Mouse (Mus musculus) E14TG2a.4 (cell line): ENCODE measurements around the gene Slc22a20.

Experiments
- H3K27me3 ChIP-seq: 2 replicates; pipeline ENCODE4 v1.6.1; 2014; ENCODE audit warnings: low read length, control low read depth; ENCODE audit not compliant: insufficient read depth
- H3K36me3 ChIP-seq: 2 replicates; pipeline ENCODE4 v1.6.1; 2014; ENCODE audit warnings: low read length, control low read depth; ENCODE audit not compliant: insufficient read depth
- H3K4me1 ChIP-seq: replicated peaks from 2 replicates; pipeline ENCODE4 v1.6.1; 2014; ENCODE audit warnings: low read depth, low read length, control low read depth
- H3K4me3 ChIP-seq: replicated peaks from 2 replicates; pipeline ENCODE4 v1.5.1; 2014; ENCODE audit warnings: mild to moderate bottlenecking, low read length
- H3K9me3 ChIP-seq: 2 replicates; pipeline ENCODE4 v1.6.1; 2014; ENCODE audit warnings: low read length, control low read depth
- CTCF ChIP-seq: conservative IDR thresholded peaks from 2 replicates; pipeline ENCODE4 v1.5.1; 2014; ENCODE audit warnings: low read length
- NANOG ChIP-seq: IDR thresholded peaks from 2 replicates; pipeline ENCODE4 v1.6.1; 2014; ENCODE audit warnings: borderline replicate concordance, low read length, mixed read lengths
- POU5F1 ChIP-seq: IDR thresholded peaks from 2 replicates; pipeline ENCODE4 v1.6.1; 2014; ENCODE audit warnings: low read length, borderline replicate concordance

Slc22a20 gene

GRCm38 (mm10) chr19:5953201-5953770, 32.7 kb downstream of the Slc22a20 start:
- no peaks in the 10 kb centered on the region for H3K9me3 ChIP-seq
- H3K4me3 ChIP-seq = no peak overlapping the region
- peaks cover 100% of the 10 kb centered on the region for H3K36me3 ChIP-seq
- TF ChIP-seq CTCF = no peak
- TF ChIP-seq NANOG = no peak
- TF ChIP-seq POU5F1 = no peak
- H3K4me1 ChIP-seq = peaks cover 61% of the 10 kb centered on the region
- no peaks in the 10 kb centered on the region for H3K27me3 ChIP-seq

- TF ChIP-seq NANOG (no peak), CTCF (no peak), POU5F1 (no peak)
- peaks cover 61% of the 10 kb centered on the region for H3K4me1 ChIP-seq
- no peaks in the 10 kb centered on the region for H3K9me3 ChIP-seq
- H3K27me3 ChIP-seq = no peaks in the 10 kb centered on the region
- peaks cover 100% of the 10 kb centered on the region for H3K36me3 ChIP-seq
- H3K4me3 ChIP-seq = no peak overlapping the region
These were observed 33.8 kb downstream of the Slc22a20 start for GRCm38 (mm10) chr19:5952071-5952691.

- Histone ChIP-seq H3K27me3 (no peaks in the 10 kb centered on the region), H3K36me3 (peaks cover 99% of the 10 kb centered on the region), H3K9me3 (no peaks in the 10 kb centered on the region), H3K4me3 (no peak overlapping the region), H3K4me1 (peaks cover 58% of the 10 kb centered on the region)
- TF ChIP-seq POU5F1 (no peak), NANOG (no peak), CTCF (no peak)
These were observed 34.3 kb downstream of the Slc22a20 start for GRCm38 (mm10) chr19:5951631-5952030.

- Histone ChIP-seq H3K9me3 (no peaks in the 10 kb centered on the region), H3K4me3 (no peak overlapping the region), H3K36me3 (peaks cover 99% of the 10 kb centered on the region), H3K4me1 (peaks cover 60% of the 10 kb centered on the region), H3K27me3 (no peaks in the 10 kb centered on the region)
- TF ChIP-seq POU5F1 (no peak), CTCF (no peak), NANOG (no peak)
These were observed 35.7 kb downstream of the Slc22a20 start for GRCm38 (mm10) chr19:5950218-5950617.

GRCm38 (mm10) chr19:5945891-5946290, 40.1 kb downstream of the Slc22a20 start:
- H3K9me3 ChIP-seq = no peaks in the 10 kb centered on the region
- TF ChIP-seq CTCF = no peak
- no peak for TF ChIP-seq POU5F1
- TF ChIP-seq NANOG = no peak
- no peak overlapping the region for H3K4me3 ChIP-seq
- H3K36me3 ChIP-seq = peaks cover 99% of the 10 kb centered on the region
- no peaks in the 10 kb centered on the region for H3K27me3 ChIP-seq
- H3K4me1 ChIP-seq = peaks cover 39% of the 10 kb centered on the region

GRCm38 (mm10) chr19:5945027-5945426, 40.9 kb downstream of the Slc22a20 start:
- H3K4me3 ChIP-seq = no peak overlapping the region
- H3K36me3 ChIP-seq = peaks cover 99% of the 10 kb centered on the region
- no peaks in the 10 kb centered on the region for H3K9me3 ChIP-seq
- no peaks in the 10 kb centered on the region for H3K27me3 ChIP-seq
- peaks cover 42% of the 10 kb centered on the region for H3K4me1 ChIP-seq
- no peak for TF ChIP-seq CTCF
- TF ChIP-seq NANOG = no peak
- TF ChIP-seq POU5F1 = no peak

- H3K9me3 ChIP-seq = no peaks in the 10 kb centered on the region
- peaks cover 51% of the 10 kb centered on the region for H3K4me1 ChIP-seq
- H3K36me3 ChIP-seq = peaks cover 99% of the 10 kb centered on the region
- TF ChIP-seq POU5F1 = no peak
- TF ChIP-seq NANOG = no peak
- TF ChIP-seq CTCF = no peak
- H3K27me3 ChIP-seq = no peaks in the 10 kb centered on the region
- no peak overlapping the region for H3K4me3 ChIP-seq
These were observed 41.8 kb downstream of the Slc22a20 start for GRCm38 (mm10) chr19:5944145-5944544.

GRCm38 (mm10) chr19:5943404-5943803, 42.5 kb downstream of the Slc22a20 start:
- TF ChIP-seq CTCF (no peak), POU5F1 (no peak), NANOG (no peak)
- peaks cover 97% of the 10 kb centered on the region for H3K36me3 ChIP-seq
- H3K9me3 ChIP-seq = no peaks in the 10 kb centered on the region
- no peak overlapping the region for H3K4me3 ChIP-seq
- H3K4me1 ChIP-seq = peaks cover 56% of the 10 kb centered on the region
- H3K27me3 ChIP-seq = no peaks in the 10 kb centered on the region

GRCm38 (mm10) chr19:5942581-5942980, 43.4 kb downstream of the Slc22a20 start:
- TF ChIP-seq CTCF (no peak), POU5F1 (no peak), NANOG (no peak)
- H3K9me3 ChIP-seq = no peaks in the 10 kb centered on the region
- H3K4me1 ChIP-seq = peaks cover 64% of the 10 kb centered on the region
- H3K4me3 ChIP-seq = no peak overlapping the region
- no peaks in the 10 kb centered on the region for H3K27me3 ChIP-seq
- H3K36me3 ChIP-seq = peaks cover 91% of the 10 kb centered on the region
